Mouse (Mus musculus) embryonic facial prominence, embryonic 13.5 days (tissue): ENCODE measurements at regions not wholly inside any gene's neighbourhood (a gene's known extent, or its start where the extent isn't known, plus 50 kb on each side); places are given as distances from the start of the nearest gene placed in this dataset.
A peak's percentile ranks its signal among the peaks of the same experiment; 100 is the strongest.

Experiments used
- ATAC-seq: fragments of 200-750 bp; cut with Nextera tagmentation; 2 replicates; pipeline ENCODE4 v1.8.0; 2017; ENCODE audit warnings: low read depth; ENCODE audit not compliant: insufficient number of reproducible peaks, insufficient read depth, low FRiP score, low TSS enrichment
- H3K27ac ChIP-seq: fragments of 300-500 bp; sonication (generic); 2 replicates; pipeline ENCODE4 v1.5.1; 2015; ENCODE audit warnings: moderate library complexity, mild to moderate bottlenecking, inconsistent platforms
- H3K27me3 ChIP-seq: fragments of 300-500 bp; sonication (generic); 2 replicates; pipeline ENCODE4 v1.6.1; 2015; ENCODE audit warnings: mild to moderate bottlenecking, inconsistent platforms
- H3K36me3 ChIP-seq: fragments of 300-500 bp; sonication (generic); 2 replicates; pipeline ENCODE4 v1.6.1; 2015; ENCODE audit warnings: mild to moderate bottlenecking, inconsistent platforms
- H3K4me1 ChIP-seq: fragments of 300-500 bp; sonication (generic); 2 replicates; pipeline ENCODE4 v1.6.1; 2015; ENCODE audit warnings: inconsistent platforms
- H3K4me2 ChIP-seq: fragments of 300-500 bp; sonication (generic); 2 replicates; pipeline ENCODE4 v1.6.1; 2015; ENCODE audit warnings: moderate library complexity, mild to moderate bottlenecking, inconsistent platforms
- H3K4me3 ChIP-seq: fragments of 300-500 bp; sonication (generic); 2 replicates; pipeline ENCODE4 v1.5.1; 2015; ENCODE audit warnings: mild to moderate bottlenecking, inconsistent platforms
- H3K9ac ChIP-seq: fragments of 300-500 bp; sonication (generic); 2 replicates; pipeline ENCODE4 v1.6.1; 2015; ENCODE audit warnings: mild to moderate bottlenecking, inconsistent platforms
- H3K9me3 ChIP-seq: fragments of 300-500 bp; sonication (generic); 2 replicates; pipeline ENCODE4 v1.6.1; 2016; ENCODE audit warnings: inconsistent platforms
- WGBS: fragments of 180-500 bp; shearing (Covaris S2); methylation state at CpG from one replicate; pipeline ENCODE4 v1.1.7; 2015; ENCODE audit warnings: mixed read lengths; 5-methylcytosine and 5-hydroxymethylcytosine counted together

DNA sequence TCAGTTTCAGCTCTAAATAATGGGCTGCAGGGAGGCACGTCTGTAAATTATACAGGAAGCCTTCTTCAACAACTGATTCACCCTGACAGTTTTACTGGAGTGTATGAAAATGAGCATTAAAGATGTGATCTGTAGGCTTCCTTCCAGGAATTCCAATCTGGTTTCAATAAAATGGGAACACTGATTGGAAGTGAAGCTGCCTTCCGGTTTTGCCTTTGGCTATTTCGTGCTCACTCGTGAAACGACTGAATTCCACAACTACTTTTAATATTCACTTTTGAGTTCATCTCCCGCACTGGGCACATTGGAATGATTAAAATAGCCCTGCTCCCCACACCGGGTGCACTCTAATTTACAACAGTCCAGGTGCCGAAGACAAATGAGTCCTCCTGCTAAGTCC, 286.2 kb upstream of the Mki67 start:
- Histone ChIP-seq H3K27me3 (peaks cover 5% of the 10 kb centered on the region), H3K9ac (no peak overlapping the region), H3K4me2 (peak overlapping the region; percentile 40), H3K27ac (0 out of 2 replicates have a peak overlapping the region, but pooled peaks have one; percentile 69), H3K4me3 (no peak overlapping the region), H3K36me3 (no peaks in the 10 kb centered on the region), H3K4me1 (peaks cover 40% of the 10 kb centered on the region), H3K9me3 (no peaks in the 10 kb centered on the region)
- ATAC-seq = no peak
- WGBS = 19% methylated on average over 8 of the region's 8 CpGs

DNA sequence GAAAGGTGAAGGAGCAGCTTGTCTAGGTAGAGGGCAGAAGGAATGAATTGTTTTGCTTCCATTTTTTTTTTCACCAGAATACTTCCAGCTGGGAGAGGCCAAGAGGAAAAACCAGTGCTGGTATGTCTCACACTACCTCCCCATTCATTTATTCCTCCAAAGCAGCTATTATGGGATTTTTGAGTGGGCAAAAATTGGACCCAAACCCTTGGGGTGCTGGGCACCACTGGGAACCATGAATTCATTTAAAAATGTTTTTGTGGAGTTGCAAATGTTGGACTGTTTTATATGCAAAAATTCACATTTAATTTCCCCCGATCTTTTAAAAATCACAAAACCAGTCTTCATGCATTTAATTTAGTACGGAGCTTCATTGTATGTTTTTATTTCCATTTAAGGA, 287.1 kb upstream of the Mki67 start:
- no peak overlapping the region for H3K4me3 ChIP-seq
- H3K9me3 ChIP-seq = no peaks in the 10 kb centered on the region
- H3K9ac ChIP-seq = no peak overlapping the region
- peaks cover 8% of the 10 kb centered on the region for H3K27me3 ChIP-seq
- peaks cover 40% of the 10 kb centered on the region for H3K4me1 ChIP-seq
- no peaks in the 10 kb centered on the region for H3K36me3 ChIP-seq
- WGBS = 72% methylated on average over 2 of the region's 2 CpGs
- H3K27ac ChIP-seq = no peak overlapping the region
- 0 out of 2 replicates have a peak overlapping the region, but pooled peaks have one; percentile 40 for H3K4me2 ChIP-seq
- no peak for ATAC-seq

DNA sequence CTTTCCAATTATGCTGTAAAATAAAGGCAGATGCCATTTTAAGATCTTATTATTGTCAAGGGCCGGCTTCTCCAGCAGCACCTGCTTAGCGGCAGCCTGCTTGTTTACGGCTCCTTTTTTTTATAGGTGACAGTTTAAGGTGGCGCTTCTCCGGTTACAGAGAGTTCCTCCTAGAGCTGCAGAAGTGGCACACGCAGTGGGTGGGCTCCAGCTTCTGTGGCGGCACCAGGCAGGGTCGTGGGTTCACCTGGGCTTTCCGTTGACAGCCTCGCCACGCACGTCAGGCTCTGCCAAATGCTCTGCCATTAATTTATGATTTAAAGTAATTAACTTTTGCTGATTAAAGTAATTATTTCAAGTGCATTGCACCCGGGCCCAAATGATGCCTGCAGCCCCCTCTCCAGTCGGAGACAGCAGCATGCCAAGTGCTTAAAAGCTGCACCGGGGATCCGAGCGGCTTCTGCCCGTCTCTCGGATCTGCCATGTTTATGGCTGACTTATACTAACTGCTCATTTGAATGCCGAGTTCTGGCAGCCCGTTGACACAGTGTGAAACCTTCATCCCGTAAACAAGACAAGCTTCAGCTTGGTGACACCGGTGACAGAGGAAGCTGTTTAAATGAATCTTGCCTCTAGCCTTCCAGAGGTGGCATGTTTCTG, 291.8 kb upstream of the Mki67 start:
- 30% methylated on average over 23 of the region's 23 CpGs for WGBS
- peak overlapping the region; percentile 39 for H3K4me2 ChIP-seq
- peaks cover 26% of the 10 kb centered on the region for H3K27me3 ChIP-seq
- no peak overlapping the region for H3K27ac ChIP-seq
- no peaks in the 10 kb centered on the region for H3K9me3 ChIP-seq
- H3K9ac ChIP-seq = no peak overlapping the region
- H3K4me3 ChIP-seq = peak overlapping the region; percentile 9; the same call in 1 of the 2 replicates
- H3K4me1 ChIP-seq = peaks cover 19% of the 10 kb centered on the region
- no peak for ATAC-seq
- no peaks in the 10 kb centered on the region for H3K36me3 ChIP-seq

DNA sequence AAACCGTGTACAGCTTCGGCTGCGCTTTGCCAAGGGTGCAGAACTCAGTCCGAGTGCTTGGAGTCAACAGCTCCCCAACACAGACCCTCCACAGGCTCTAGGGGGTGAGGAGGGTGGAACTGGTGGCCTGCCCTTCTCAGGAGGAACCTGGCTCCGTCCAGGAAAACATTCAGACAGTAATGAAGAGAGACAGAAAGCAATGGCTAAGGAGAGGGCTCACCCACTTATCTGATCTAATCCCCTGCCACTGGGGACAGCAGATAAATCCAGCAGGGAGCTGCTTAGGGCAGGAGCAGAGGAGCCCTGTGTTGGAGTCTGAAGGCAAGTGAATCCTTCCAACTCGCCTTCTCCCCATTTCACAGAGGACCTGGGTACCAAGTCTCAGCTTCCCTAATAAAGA, 292.3 kb upstream of the Mki67 start:
- ATAC-seq = no peak
- Histone ChIP-seq H3K9me3 (no peaks in the 10 kb centered on the region), H3K27me3 (peaks cover 26% of the 10 kb centered on the region), H3K4me1 (peaks cover 14% of the 10 kb centered on the region), H3K27ac (no peak overlapping the region), H3K36me3 (no peaks in the 10 kb centered on the region), H3K9ac (no peak overlapping the region), H3K4me2 (peak overlapping the region; percentile 39), H3K4me3 (0 out of 2 replicates have a peak overlapping the region, but pooled peaks have one; percentile 9)
- WGBS = 38% methylated on average over 6 of the region's 6 CpGs

DNA sequence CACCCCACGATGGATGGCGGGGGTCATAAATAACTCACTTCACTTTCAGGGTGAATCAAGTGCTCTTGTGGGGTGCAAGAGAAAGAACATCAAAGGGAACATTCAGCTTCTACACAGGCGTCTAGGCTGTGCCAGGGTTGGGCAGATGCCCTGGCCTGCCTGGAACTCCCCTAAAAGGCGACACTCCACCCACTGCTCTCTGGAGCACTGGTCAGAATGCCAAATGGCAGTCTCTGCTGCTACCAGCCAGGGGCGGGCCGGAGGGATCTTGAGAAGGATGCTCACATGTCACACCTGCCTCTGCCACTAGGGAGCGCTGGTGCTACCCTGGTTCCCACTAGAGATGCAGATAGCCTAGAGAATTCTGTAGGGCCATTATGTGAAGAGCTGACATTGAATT, 293.9 kb upstream of the Mki67 start:
- Histone ChIP-seq H3K4me2 (no peak overlapping the region), H3K36me3 (no peaks in the 10 kb centered on the region), H3K27ac (no peak overlapping the region), H3K4me1 (peaks cover 14% of the 10 kb centered on the region), H3K27me3 (peaks cover 29% of the 10 kb centered on the region), H3K9ac (no peak overlapping the region), H3K9me3 (no peaks in the 10 kb centered on the region), H3K4me3 (no peak overlapping the region)
- ATAC-seq = no peak
- WGBS = 68% methylated on average over 7 of the region's 7 CpGs

DNA sequence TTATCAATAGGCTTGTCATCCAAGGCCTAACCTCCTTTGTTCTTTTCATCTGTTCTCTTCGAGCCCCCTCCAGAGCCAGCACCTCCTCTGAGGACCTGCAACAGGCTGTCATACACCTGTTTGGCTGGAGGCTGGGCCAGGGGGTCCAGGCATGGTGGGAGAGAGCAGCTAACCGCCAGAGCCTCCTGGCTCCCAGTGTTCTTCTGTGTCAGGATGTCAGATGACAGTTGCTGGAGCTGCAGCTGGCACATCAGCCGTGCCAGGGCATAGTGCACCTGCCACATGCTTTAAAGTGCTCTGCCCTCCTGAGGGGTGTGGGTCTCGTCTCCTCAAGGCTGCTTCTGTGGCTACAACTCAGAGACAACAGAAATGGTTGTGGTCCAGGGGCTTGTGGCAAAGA, 298.5 kb upstream of the Mki67 start:
- H3K9ac ChIP-seq = no peak overlapping the region
- no peak overlapping the region for H3K4me2 ChIP-seq
- WGBS = 61% methylated on average over 4 of the region's 4 CpGs
- no peaks in the 10 kb centered on the region for H3K4me1 ChIP-seq
- peaks cover 13% of the 10 kb centered on the region; the same call in 1 of the 2 replicates for H3K27me3 ChIP-seq
- H3K4me3 ChIP-seq = no peak overlapping the region
- no peak for ATAC-seq
- no peaks in the 10 kb centered on the region for H3K9me3 ChIP-seq
- no peak overlapping the region for H3K27ac ChIP-seq
- no peaks in the 10 kb centered on the region for H3K36me3 ChIP-seq

DNA sequence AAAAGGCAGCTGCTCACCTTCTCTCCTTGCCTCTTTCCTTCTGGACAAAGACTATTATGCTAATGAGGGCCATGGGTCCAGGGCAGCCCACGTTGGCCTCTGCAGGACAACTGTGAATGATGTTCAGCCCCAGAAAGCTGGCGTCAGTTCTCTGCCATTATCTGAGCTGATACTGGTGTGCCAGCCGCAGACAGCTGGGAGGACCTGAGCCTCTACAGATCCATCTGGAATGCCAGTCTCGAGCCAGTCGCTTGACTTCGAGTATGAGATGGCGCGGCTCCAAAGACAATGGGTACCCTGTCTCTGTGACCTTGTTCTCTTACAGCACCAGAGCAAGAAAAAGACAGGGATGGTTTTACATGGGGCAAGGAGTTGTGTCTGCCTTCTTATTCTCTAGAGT, 300.8 kb upstream of the Mki67 start:
- WGBS = 87% methylated on average over 8 of the region's 8 CpGs
- Histone ChIP-seq H3K36me3 (no peaks in the 10 kb centered on the region), H3K4me2 (no peak overlapping the region), H3K27me3 (peaks cover 7% of the 10 kb centered on the region; the same call in 1 of the 2 replicates), H3K4me1 (no peaks in the 10 kb centered on the region), H3K27ac (no peak overlapping the region), H3K4me3 (no peak overlapping the region), H3K9me3 (no peaks in the 10 kb centered on the region), H3K9ac (no peak overlapping the region)
- ATAC-seq = no peak

DNA sequence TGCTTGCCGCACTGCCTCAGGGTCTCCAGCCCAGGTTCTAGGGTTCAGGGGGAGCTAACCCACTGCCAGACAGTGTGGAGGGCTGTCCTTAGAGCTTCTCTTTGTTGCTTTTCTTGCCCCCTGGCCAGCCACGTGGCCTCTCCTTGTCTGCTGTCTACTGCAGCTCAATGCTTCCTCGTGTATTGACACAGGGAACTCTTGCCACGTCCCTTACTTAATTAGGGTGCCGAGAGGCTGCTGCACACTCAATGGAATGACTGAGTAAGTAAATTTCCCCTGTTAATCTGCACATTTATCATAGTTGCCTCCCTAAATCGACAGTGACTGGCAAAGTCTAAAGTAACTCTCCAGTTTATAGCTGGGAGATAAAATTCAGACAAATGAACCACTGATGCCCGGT, 304.4 kb upstream of the Mki67 start:
- 72% methylated on average over 7 of the region's 7 CpGs for WGBS
- H3K9ac ChIP-seq = no peak overlapping the region
- no peak overlapping the region for H3K4me3 ChIP-seq
- no peak for ATAC-seq
- H3K4me2 ChIP-seq = no peak overlapping the region
- peaks cover 13% of the 10 kb centered on the region for H3K4me1 ChIP-seq
- H3K9me3 ChIP-seq = no peaks in the 10 kb centered on the region
- H3K36me3 ChIP-seq = no peaks in the 10 kb centered on the region
- no peak overlapping the region for H3K27ac ChIP-seq
- peaks cover 10% of the 10 kb centered on the region for H3K27me3 ChIP-seq

DNA sequence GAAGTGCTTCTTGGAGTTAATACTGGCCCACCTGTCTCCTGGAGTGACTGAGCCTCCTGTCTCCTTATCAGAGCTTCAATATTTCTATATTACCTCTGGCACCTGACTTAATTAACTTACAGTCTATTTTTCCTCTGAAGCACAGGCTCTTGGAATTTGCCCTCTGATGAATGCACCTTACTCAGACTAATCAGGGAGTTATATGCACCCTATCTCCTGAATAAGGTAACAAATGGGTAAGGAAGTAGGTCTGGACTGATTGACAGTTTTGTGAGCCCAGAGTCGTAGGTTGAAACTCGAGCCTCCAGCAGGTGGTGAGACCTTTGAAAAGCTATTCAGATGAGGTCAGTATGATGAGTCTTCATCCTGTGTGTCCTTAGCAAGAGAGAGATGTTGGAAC, 304.9 kb upstream of the Mki67 start:
- peaks cover 10% of the 10 kb centered on the region for H3K27me3 ChIP-seq
- H3K4me2 ChIP-seq = no peak overlapping the region
- H3K4me1 ChIP-seq = peaks cover 16% of the 10 kb centered on the region
- 55% methylated on average over 2 of the region's 2 CpGs for WGBS
- no peak for ATAC-seq
- no peaks in the 10 kb centered on the region for H3K36me3 ChIP-seq
- H3K4me3 ChIP-seq = no peak overlapping the region
- no peak overlapping the region for H3K27ac ChIP-seq
- H3K9me3 ChIP-seq = no peaks in the 10 kb centered on the region
- H3K9ac ChIP-seq = no peak overlapping the region

DNA sequence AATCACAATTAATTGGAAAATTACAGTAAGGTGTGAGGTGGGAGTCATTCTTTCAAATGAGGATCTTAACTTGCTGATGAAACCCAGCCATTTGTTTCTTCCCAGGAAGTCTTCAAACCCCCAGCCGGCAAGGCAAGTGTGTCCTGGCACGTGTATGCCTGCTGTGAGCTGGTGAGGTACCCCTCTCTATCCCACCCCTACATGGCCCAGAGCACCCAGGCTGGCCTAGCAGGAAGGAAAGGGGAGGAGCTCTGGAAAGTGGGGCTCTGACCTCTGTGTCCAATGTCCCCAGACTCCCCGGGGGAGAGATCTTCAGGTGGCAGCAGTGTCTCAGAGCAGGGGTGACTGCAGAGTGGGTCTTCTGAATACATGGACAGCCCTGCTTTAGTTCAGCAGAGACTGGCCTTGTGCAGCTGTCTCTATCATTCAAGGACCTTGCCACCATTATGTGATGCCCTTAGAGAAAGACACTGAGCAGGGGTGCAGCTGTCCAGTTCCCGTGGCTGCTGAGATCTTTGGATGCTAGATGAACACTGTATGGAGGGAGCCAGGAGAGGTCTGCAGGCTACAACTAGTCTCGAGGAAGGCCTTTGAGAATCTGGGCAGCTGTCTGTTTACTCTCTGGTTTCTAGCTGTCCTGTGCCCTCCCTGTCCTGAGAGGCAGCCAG, 306.8 kb upstream of the Mki67 start:
- 79% methylated on average over 5 of the region's 5 CpGs for WGBS
- Histone ChIP-seq H3K4me2 (no peak overlapping the region), H3K27ac (no peak overlapping the region), H3K4me3 (no peak overlapping the region), H3K9me3 (no peaks in the 10 kb centered on the region), H3K9ac (no peak overlapping the region), H3K36me3 (no peaks in the 10 kb centered on the region), H3K4me1 (peaks cover 33% of the 10 kb centered on the region), H3K27me3 (peaks cover 10% of the 10 kb centered on the region)
- no peak for ATAC-seq

DNA sequence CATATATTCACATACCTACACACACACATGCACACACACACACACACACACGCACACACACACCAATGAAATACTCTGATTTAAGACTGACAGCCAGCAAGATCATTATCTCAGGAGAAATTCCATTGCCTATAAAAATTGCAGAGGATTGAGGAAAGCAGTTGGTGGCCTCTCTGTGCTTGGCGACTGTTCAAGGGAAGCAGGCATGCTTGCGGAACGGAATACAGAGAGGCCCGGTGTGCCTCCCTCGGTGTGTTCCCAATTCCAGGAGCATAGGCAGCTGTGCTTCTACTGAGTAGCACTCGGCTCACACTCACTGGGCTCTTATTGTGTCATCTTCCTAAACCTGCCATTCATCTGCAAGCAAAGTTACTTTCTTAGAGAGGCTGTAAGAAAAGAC, 310.3 kb upstream of the Mki67 start:
- Histone ChIP-seq H3K27ac (no peak overlapping the region), H3K9me3 (no peaks in the 10 kb centered on the region), H3K9ac (no peak overlapping the region), H3K36me3 (no peaks in the 10 kb centered on the region), H3K27me3 (peaks cover 10% of the 10 kb centered on the region), H3K4me3 (no peak overlapping the region), H3K4me1 (peaks cover 37% of the 10 kb centered on the region), H3K4me2 (no peak overlapping the region)
- no peak for ATAC-seq
- WGBS = 36% methylated on average over 7 of the region's 7 CpGs

DNA sequence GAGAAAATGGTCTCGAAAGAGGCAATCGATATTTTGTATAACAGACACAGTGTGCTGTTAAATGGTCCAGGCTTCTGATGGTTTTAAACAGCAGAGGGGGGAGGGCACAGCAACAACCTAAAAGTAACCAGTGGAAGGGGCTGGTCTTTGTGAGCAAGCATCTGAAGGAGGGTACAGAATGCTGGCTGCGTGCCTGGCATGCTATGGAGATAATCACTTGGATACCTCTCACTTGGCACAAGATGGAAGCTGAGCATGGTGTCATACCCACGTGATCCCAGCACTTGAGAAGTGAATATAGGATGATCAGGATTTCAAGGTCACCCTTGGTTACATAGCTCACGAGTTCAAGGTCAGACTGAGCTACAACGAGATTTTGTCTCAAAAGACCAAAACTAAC, 315.9 kb upstream of the Mki67 start:
- no peaks in the 10 kb centered on the region for H3K27me3 ChIP-seq
- H3K9me3 ChIP-seq = no peaks in the 10 kb centered on the region
- no peak overlapping the region for H3K4me3 ChIP-seq
- ATAC-seq = no peak
- H3K4me2 ChIP-seq = no peak overlapping the region
- 90% methylated on average over 6 of the region's 6 CpGs for WGBS
- H3K27ac ChIP-seq = no peak overlapping the region
- H3K9ac ChIP-seq = no peak overlapping the region
- peaks cover 12% of the 10 kb centered on the region; the same call in 1 of the 2 replicates for H3K4me1 ChIP-seq
- H3K36me3 ChIP-seq = no peaks in the 10 kb centered on the region
